13 mouse cellular contexts compared by ENCODE assay signal in the genomic region with DNA sequence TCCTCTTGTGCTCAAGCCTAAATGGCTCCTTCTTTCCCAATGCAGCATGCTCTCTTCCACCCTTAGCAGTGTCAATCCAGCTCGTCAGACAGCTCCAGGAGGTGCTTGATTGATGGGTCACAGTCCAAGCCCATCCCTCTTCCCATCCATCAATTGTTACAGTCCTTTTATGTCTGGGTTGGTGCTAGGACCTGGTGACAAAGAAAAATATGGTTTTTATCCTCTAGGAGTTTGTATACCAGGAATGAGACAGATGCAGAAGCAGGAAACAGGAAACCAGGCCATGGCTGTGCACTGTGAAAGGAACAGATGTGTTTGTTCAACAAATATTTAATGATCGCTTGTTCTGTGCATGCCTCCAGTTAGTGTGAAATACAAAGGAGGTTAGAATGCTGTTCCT. TPM values are rescaled to one million over a fixed set of nuclear protein-coding genes. Genes with fewer than 3 reads are reported as not detected.
A peak's percentile ranks its signal among the peaks of the same experiment; 100 is the strongest.
DNase-seq lines count a peak whose midpoint lies in the region; ATAC-seq and TF ChIP-seq lines count a peak whose summit lies in the region.
"Had no signal": no experiment of that assay in that cellular context is flagged by ENCODE, and none has a peak within 500 bp of the region (broad histone marks: within the 10 kb centered on the region; RNA-seq: fewer than 3 reads in every experiment).

No protein-coding gene starts in this region.

- TF ChIP-seq EP300 in stomach, postnatal 0 days (optimal IDR thresholded peaks at IDR 0.05) = no peak

- 35% methylated on average over 2 of the region's 2 CpGs for WGBS in hindbrain, embryonic 11.5 days
- WGBS in hindbrain, embryonic 10.5 days = 50% methylated on average over 2 of the region's 2 CpGs
- 58% methylated on average over 2 of the region's 2 CpGs for WGBS in neural tube, embryonic 12.5 days
- WGBS in limb, embryonic 12.5 days = 23% methylated on average over 2 of the region's 2 CpGs
- 23% methylated on average over 2 of the region's 2 CpGs for WGBS in stomach, postnatal 0 days

- H3K4me1 ChIP-seq in hindbrain, embryonic 11.5 days (replicated peaks; ENCODE audit: control insufficient read depth, insufficient read depth, low read length) = no peaks in the 10 kb centered on the region
- H3K4me1 ChIP-seq in hindbrain, embryonic 10.5 days (replicated peaks) = peaks cover 28% of the 10 kb centered on the region
- H3K4me1 ChIP-seq in neural tube, embryonic 12.5 days = no peaks in the 10 kb centered on the region
- peaks cover 27% of the 10 kb centered on the region for H3K4me1 ChIP-seq in limb, embryonic 12.5 days (replicated peaks)
- H3K4me1 ChIP-seq in stomach, postnatal 0 days (replicated peaks; ENCODE audit: control insufficient read depth, insufficient read depth) = no peaks in the 10 kb centered on the region

- peak; percentile 21 for DNase-seq in hindbrain, embryonic 11.5 days (ENCODE audit: low spot score)
- no peak for DNase-seq in hindbrain, embryonic 10.5 days (ENCODE audit: low spot score)
- no peak for DNase-seq in neural tube, embryonic 10.5 days (ENCODE audit: extremely low spot score, low spot score)
- DNase-seq in stomach, postnatal 0 days (ENCODE audit: low spot score) = no peak
- DNase-seq in gastrocnemius, adult 18-20 months (ENCODE audit: low spot score) = no peak
- no peak for DNase-seq in adrenal gland, postnatal 36 days
- DNase-seq: adrenal gland, adult 8-10 months; cerebellum, adult 11 months; heart, adult 2 months; kidney, adult 11 months had no signal

- H3K9ac ChIP-seq in hindbrain, embryonic 11.5 days (ENCODE audit: low read depth, low read length) = no peak overlapping the region
- no peak overlapping the region for H3K9ac ChIP-seq in neural tube, embryonic 12.5 days
- no peak overlapping the region for H3K9ac ChIP-seq in limb, embryonic 12.5 days (replicated peaks)
- H3K9ac ChIP-seq in stomach, postnatal 0 days (ENCODE audit: low read length) = no peak overlapping the region

- H3K27me3 ChIP-seq in hindbrain, embryonic 11.5 days (ENCODE audit: control insufficient read depth, insufficient read depth, low read length) = no peaks in the 10 kb centered on the region
- H3K27me3 ChIP-seq in hindbrain, embryonic 10.5 days (ENCODE audit: insufficient read depth, poor library complexity, severe bottlenecking) = no peaks in the 10 kb centered on the region
- no peaks in the 10 kb centered on the region for H3K27me3 ChIP-seq in neural tube, embryonic 12.5 days (replicated peaks)
- H3K27me3 ChIP-seq in limb, embryonic 12.5 days = no peaks in the 10 kb centered on the region
- H3K27me3 ChIP-seq in stomach, postnatal 0 days (ENCODE audit: control insufficient read depth, insufficient read depth, low read length) = no peaks in the 10 kb centered on the region

- H3K4me3 ChIP-seq in hindbrain, embryonic 11.5 days (ENCODE audit: low read depth, low read length) = no peak overlapping the region
- H3K4me3 ChIP-seq in hindbrain, embryonic 10.5 days = no peak overlapping the region
- no peak overlapping the region for H3K4me3 ChIP-seq in neural tube, embryonic 12.5 days
- H3K4me3 ChIP-seq in limb, embryonic 12.5 days (replicated peaks) = no peak overlapping the region
- no peak overlapping the region for H3K4me3 ChIP-seq in stomach, postnatal 0 days (ENCODE audit: low read depth, low read length)
- H3K4me3 ChIP-seq: heart, adult 2 months had no signal

- TF ChIP-seq CTCF in stomach, postnatal 0 days (IDR thresholded peaks at IDR 0.05; ENCODE audit: low read depth) = no peak

- ATAC-seq in hindbrain, embryonic 11.5 days (ENCODE audit: low FRiP score) = peak; percentile 65
- ATAC-seq in neural tube, embryonic 12.5 days (ENCODE audit: low FRiP score, low read depth) = peak; percentile 52; the same call in 1 of the 2 replicates
- ATAC-seq in limb, embryonic 12.5 days (ENCODE audit: insufficient number of reproducible peaks, insufficient read depth, low FRiP score, low TSS enrichment, low read depth) = peak; percentile 56; the same call in 1 of the 2 replicates
- peak; percentile 70 for ATAC-seq in stomach, postnatal 0 days (ENCODE audit: low FRiP score, low TSS enrichment)

- no peaks in the 10 kb centered on the region for H3K9me3 ChIP-seq in hindbrain, embryonic 11.5 days (ENCODE audit: control insufficient read depth, low read length)
- H3K9me3 ChIP-seq in hindbrain, embryonic 10.5 days = no peaks in the 10 kb centered on the region
- H3K9me3 ChIP-seq in neural tube, embryonic 12.5 days = no peaks in the 10 kb centered on the region
- H3K9me3 ChIP-seq in limb, embryonic 12.5 days = no peaks in the 10 kb centered on the region
- H3K9me3 ChIP-seq in stomach, postnatal 0 days (ENCODE audit: control insufficient read depth, low read length) = no peaks in the 10 kb centered on the region

- H3K27ac ChIP-seq in hindbrain, embryonic 11.5 days (ENCODE audit: low read depth, low read length) = no peak overlapping the region
- H3K27ac ChIP-seq in hindbrain, embryonic 10.5 days = no peak overlapping the region
- no peak overlapping the region for H3K27ac ChIP-seq in neural tube, embryonic 12.5 days
- H3K27ac ChIP-seq in limb, embryonic 12.5 days = peak overlapping the region; percentile 82
- peak overlapping the region; percentile 31; the same call in 1 of the 2 replicates for H3K27ac ChIP-seq in stomach, postnatal 0 days (replicated peaks)
- H3K27ac ChIP-seq: heart, adult 2 months had no signal

- H3K36me3 ChIP-seq in hindbrain, embryonic 11.5 days (ENCODE audit: control insufficient read depth, insufficient read depth, low read length) = no peaks in the 10 kb centered on the region
- H3K36me3 ChIP-seq in hindbrain, embryonic 10.5 days = no peaks in the 10 kb centered on the region
- H3K36me3 ChIP-seq in neural tube, embryonic 12.5 days = no peaks in the 10 kb centered on the region
- H3K36me3 ChIP-seq in limb, embryonic 12.5 days = no peaks in the 10 kb centered on the region
- no peaks in the 10 kb centered on the region for H3K36me3 ChIP-seq in stomach, postnatal 0 days (ENCODE audit: control insufficient read depth, insufficient read depth, low read length)

- H3K4me2 ChIP-seq in hindbrain, embryonic 11.5 days (replicated peaks; ENCODE audit: low read depth, low read length) = no peak overlapping the region
- H3K4me2 ChIP-seq in neural tube, embryonic 12.5 days (replicated peaks) = no peak overlapping the region
- H3K4me2 ChIP-seq in limb, embryonic 12.5 days = peak overlapping the region; percentile 3; the same call in 1 of the 2 replicates
- no peak overlapping the region for H3K4me2 ChIP-seq in stomach, postnatal 0 days (replicated peaks; ENCODE audit: low read depth)

RNA-seq across cellular contexts. Expression of gene Vtcn1, which starts 4.4 kb away (rescaled TPM):
- polyA plus RNA-seq in hindbrain, embryonic 11.5 days (2014; fragmentation: Nextera tagmentation; extraction: Ambion mirVana) = 0.08 and 0.19 TPM in 2 replicates
- 0.10 and 0.13 TPM in 2 replicates for polyA plus RNA-seq in hindbrain, embryonic 10.5 days (2016; fragmentation: Nextera tagmentation; extraction: Ambion mirVana)
- polyA plus RNA-seq in neural tube, embryonic 12.5 days (2016; fragmentation: Nextera tagmentation; extraction: Ambion mirVana) = not detected in 2 replicates
- polyA plus RNA-seq in limb, embryonic 12.5 days (2016; fragmentation: Nextera tagmentation; extraction: Ambion mirVana) = not detected in 2 replicates
- polyA plus RNA-seq in stomach, postnatal 0 days (2015; fragmentation: Nextera tagmentation; extraction: Ambion mirVana) = 1.7 and 1.9 TPM in 2 replicates
- total RNA-seq in gastrocnemius, adult 18-20 months (2021) = under 1 TPM in 1 of 2 experiments, not detected in 1; 0.25 TPM
- total RNA-seq in adrenal gland, postnatal 36 days (2021) = under 1 TPM; 0.10 TPM
- total RNA-seq: layer of hippocampus, postnatal 25 days had no signal

Comparison
In these comparisons a context has a peak if more than half of its experiments do, and no peak if none do; other contexts are left out.
1. H3K27ac ChIP-seq: peak in limb, embryonic 12.5 days (single experiment) and stomach, postnatal 0 days (single experiment); none in hindbrain, embryonic 11.5 days (single experiment), hindbrain, embryonic 10.5 days (single experiment) and neural tube, embryonic 12.5 days (single experiment).
2. Peak in every context shown above with its lines, with median percentiles within 50 percentile points of each other: ATAC-seq.